Mouse (Mus musculus) cortical plate, adult 2 months (tissue): ENCODE results near the gene Clmn. TPM values are rescaled to one million over a fixed set of nuclear protein-coding genes. Genes with fewer than 3 reads are reported as not detected.

ENCODE experiments used
- H3K27ac ChIP-seq: fragments of 200-500 bp; 2 replicates; pipeline ENCODE4 v1.5.1; 2012; ENCODE audit warnings: low read length, control low read depth, inconsistent platforms; ENCODE audit not compliant: insufficient read depth
- H3K4me1 ChIP-seq: fragments of 200-500 bp; 2 replicates; pipeline ENCODE4 v1.6.1; 2011; ENCODE audit warnings: low read length; ENCODE audit not compliant: control insufficient read depth, insufficient read depth
- H3K4me3 ChIP-seq: fragments of 200-500 bp; 2 replicates; pipeline ENCODE4 v1.5.1; 2011; ENCODE audit warnings: mild to moderate bottlenecking, low read length, control low read depth; ENCODE audit not compliant: insufficient read depth
- CTCF ChIP-seq: fragments of 200-500 bp; IDR thresholded peaks from 2 replicates; pipeline ENCODE4 v1.5.1; 2011; ENCODE audit warnings: mild to moderate bottlenecking, control low read depth, low read length; ENCODE audit not compliant: insufficient read depth; ENCODE audit errors: extremely low read depth
- POLR2A ChIP-seq: fragments of 200-500 bp; IDR thresholded peaks from 2 replicates; pipeline ENCODE4 v1.6.1; 2011; ENCODE audit warnings: mild to moderate bottlenecking, low read length, control low read depth; ENCODE audit not compliant: insufficient read depth; ENCODE audit errors: extremely low read depth
- polyA plus RNA-seq: library from polyadenylated mRNA; depleted of rRNA; stranded (reverse); fragments of >200 nt; gene quantifications from 2 replicates; pipeline ENCODE4 v1.2.3, GENCODE M21; 2012

The Clmn gene
- polyA plus RNA-seq, 1 experiment = 20.6 TPM

GRCm38 (mm10) chr12:104751814-104752765 is 112.8 kb downstream of the Clmn start, which contains the start of gene Dicer1:
Dicer1 (minus strand) TSS chr12:104751952.
- TF ChIP-seq POLR2A (peak; percentile 73), CTCF (no peak)
- peak within 1 kb of the TSS; percentile 98 for H3K4me3 ChIP-seq

GRCm38 (mm10) chr12:104751331-104751813 is 113.5 kb downstream of the Clmn start:
- H3K27ac ChIP-seq = peak overlapping the region; percentile 76
- H3K4me1 ChIP-seq = peaks cover 9% of the 10 kb centered on the region
- peak overlapping the region; percentile 98 for H3K4me3 ChIP-seq
- no peak for TF ChIP-seq POLR2A
- no peak for TF ChIP-seq CTCF

More at GRCm38 (mm10) chr12:104751814-104752765, 112.8 kb downstream of the Clmn start, which contains the start of gene Dicer1:
- peaks cover 9% of the 10 kb centered on the region for H3K4me1 ChIP-seq
- peak within 1 kb of the TSS; percentile 89 for H3K27ac ChIP-seq

GRCm38 (mm10) chr12:104748946-104749345 is 115.9 kb downstream of the Clmn start:
- peaks cover 10% of the 10 kb centered on the region for H3K4me1 ChIP-seq
- H3K27ac ChIP-seq = no peak overlapping the region
- no peak overlapping the region for H3K4me3 ChIP-seq
- TF ChIP-seq CTCF (no peak), POLR2A (no peak)

DNA sequence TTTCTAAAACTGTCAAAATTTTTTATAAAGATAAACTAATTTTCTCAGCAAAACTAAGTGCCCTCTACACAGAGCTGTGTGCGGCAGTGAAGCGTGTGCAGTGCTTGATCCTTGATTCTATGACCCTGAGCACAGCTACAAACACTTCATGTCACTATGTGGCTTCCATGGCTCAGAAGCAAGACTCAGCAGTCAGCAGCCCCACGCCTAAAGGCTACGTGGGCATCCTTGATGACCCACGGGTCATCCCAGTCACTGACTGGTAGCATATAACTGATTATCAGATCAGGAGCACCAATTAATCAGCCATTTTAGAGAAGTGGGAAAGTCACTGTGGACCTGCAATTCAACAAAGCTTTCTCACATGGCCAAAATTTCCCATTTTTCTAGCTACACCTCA is 117.6 kb downstream of the Clmn start:
- peaks cover 14% of the 10 kb centered on the region for H3K4me1 ChIP-seq
- TF ChIP-seq POLR2A (no peak), CTCF (no peak)
- H3K4me3 ChIP-seq = no peak overlapping the region
- no peak overlapping the region for H3K27ac ChIP-seq

GRCm38 (mm10) chr12:104746601-104747000 is 118.3 kb downstream of the Clmn start:
- Histone ChIP-seq H3K4me3 (no peak overlapping the region), H3K4me1 (peaks cover 14% of the 10 kb centered on the region), H3K27ac (no peak overlapping the region)
- no peak for TF ChIP-seq CTCF
- no peak for TF ChIP-seq POLR2A

GRCm38 (mm10) chr12:104743687-104744086 is 121.2 kb downstream of the Clmn start:
- H3K4me1 ChIP-seq = peaks cover 12% of the 10 kb centered on the region
- no peak overlapping the region for H3K27ac ChIP-seq
- TF ChIP-seq POLR2A = no peak
- no peak overlapping the region for H3K4me3 ChIP-seq

- Histone ChIP-seq H3K27ac (no peak overlapping the region), H3K4me3 (no peak overlapping the region), H3K4me1 (peaks cover 16% of the 10 kb centered on the region)
- no peak for TF ChIP-seq POLR2A
- TF ChIP-seq CTCF = no peak
Observed at GRCm38 (mm10) chr12:104742247-104742646, 122.6 kb downstream of the Clmn start.

GRCm38 (mm10) chr12:104740841-104741787 is 123.8 kb downstream of the Clmn start:
- H3K4me1 ChIP-seq = peaks cover 16% of the 10 kb centered on the region
- H3K27ac ChIP-seq = no peak overlapping the region; the same call in 1 of the 2 replicates
- TF ChIP-seq CTCF = no peak
- no peak for TF ChIP-seq POLR2A
- H3K4me3 ChIP-seq = no peak overlapping the region

DNA sequence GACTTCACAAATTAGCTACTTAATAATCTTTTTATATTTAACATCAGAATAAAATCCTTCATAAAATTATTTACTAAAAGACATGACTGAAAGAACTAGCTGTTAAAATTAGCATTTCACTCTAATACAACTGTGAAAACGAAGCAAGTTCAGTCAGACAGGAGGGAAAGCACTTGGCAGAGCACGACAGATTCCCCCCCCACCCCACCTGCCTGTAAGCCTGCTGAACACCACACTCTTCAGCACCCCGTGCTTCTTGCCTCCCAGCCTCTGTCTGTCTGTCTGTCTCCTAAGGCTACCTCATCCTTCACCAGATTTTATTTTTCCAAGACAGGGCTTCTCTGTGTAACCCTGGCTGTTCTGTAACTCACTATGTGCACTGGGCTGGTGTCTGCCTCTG is 125.9 kb downstream of the Clmn start:
- no peak overlapping the region for H3K4me3 ChIP-seq
- no peak overlapping the region for H3K27ac ChIP-seq
- TF ChIP-seq CTCF (no peak), POLR2A (no peak)
- H3K4me1 ChIP-seq = peaks cover 14% of the 10 kb centered on the region
